Mouse (Mus musculus) CH12.LX (cell line): ENCODE data around the gene Qprt. TPM values are rescaled to one million over a fixed set of nuclear protein-coding genes. Genes with fewer than 3 reads are reported as not detected.

ENCODE experiments used
- DNase-seq: peaks from one replicate; pipeline ENCODE4 v3.0.0-alpha.2; 2013; ENCODE audit errors: extremely low read depth
- H3K27ac ChIP-seq: 2 replicates; pipeline ENCODE4 v1.5.1; 2012; ENCODE audit warnings: low read depth, mild to moderate bottlenecking, control low read depth, moderate library complexity; ENCODE audit not compliant: insufficient read depth
- H3K27me3 ChIP-seq: replicated peaks from 2 replicates; pipeline ENCODE3; 2012; ENCODE audit warnings: inconsistent platforms
- H3K36me3 ChIP-seq, 2 experiments: replicated peaks in 1 of 2; 2 replicates each; pipeline versions ENCODE3 to v1.6.1; 2012; ENCODE audit warnings: inconsistent platforms in 1 of 2, low read length in 1 of 2, mild to moderate bottlenecking in 1 of 2, mixed read lengths in 1 of 2, moderate library complexity in 1 of 2; ENCODE audit not compliant: control insufficient read depth in 1 of 2, insufficient read depth in 1 of 2
- H3K4me1 ChIP-seq, 2 experiments: 2 replicates each; pipeline ENCODE4 v1.6.1; 2012; ENCODE audit warnings: inconsistent platforms in 1 of 2, moderate library complexity in 1 of 2; ENCODE audit not compliant: insufficient read depth in 2 of 2, control insufficient read depth in 1 of 2
- H3K4me2 ChIP-seq: 2 replicates; pipeline ENCODE4 v1.6.1; 2012; ENCODE audit warnings: low read depth, mild to moderate bottlenecking, control low read depth; ENCODE audit not compliant: poor library complexity, insufficient read depth, severe bottlenecking
- H3K4me3 ChIP-seq, 3 experiments: fragments of 150-350 bp in 1 of 3; sonication (generic) in 1 of 3; replicated peaks in 1 of 3; 2 replicates each; pipeline versions ENCODE3 to v1.5.1; 2011 to 2012; ENCODE audit warnings: low read depth in 2 of 3, low read length in 2 of 3, mild to moderate bottlenecking in 2 of 3, moderate library complexity in 2 of 3, control low read depth in 1 of 3, improper control_type of control experiment in 1 of 3, inconsistent platforms in 1 of 3, mixed read lengths in 1 of 3; ENCODE audit not compliant: poor library complexity in 1 of 3
- H3K79me2 ChIP-seq: replicated peaks from 2 replicates; pipeline ENCODE4 v1.6.1; 2012; ENCODE audit warnings: mild to moderate bottlenecking, moderate library complexity; ENCODE audit not compliant: control insufficient read depth, poor library complexity, insufficient read depth, severe bottlenecking; ENCODE audit errors: extremely low read depth
- H3K9ac ChIP-seq: 2 replicates; pipeline ENCODE4 v1.6.1; 2012; ENCODE audit warnings: low read depth, mild to moderate bottlenecking, control low read depth, moderate library complexity; ENCODE audit not compliant: insufficient read depth
- H3K9me3 ChIP-seq: replicated peaks from 2 replicates; pipeline ENCODE3; 2012; ENCODE audit warnings: low read length, inconsistent platforms, mixed read lengths
- BHLHE40 ChIP-seq: IDR thresholded peaks from 2 replicates; pipeline ENCODE4 v1.6.1; 2011; ENCODE audit warnings: mild to moderate bottlenecking, low read depth, low read length, improper control_type of control experiment
- CHD2 ChIP-seq: IDR thresholded peaks from 2 replicates; pipeline ENCODE4 v1.6.1; 2011; ENCODE audit warnings: low read length, improper control_type of control experiment
- CTCF ChIP-seq, 2 experiments: IDR thresholded peaks in 1 of 2; conservative IDR thresholded peaks in 1 of 2; 2 replicates each; pipeline ENCODE4 v1.5.1; 2011 to 2012; ENCODE audit warnings: low read depth in 2 of 2, low read length in 2 of 2, improper control_type of control experiment in 1 of 2, inconsistent platforms in 1 of 2, mild to moderate bottlenecking in 1 of 2, moderate library complexity in 1 of 2
- E2F4 ChIP-seq: IDR thresholded peaks from 2 replicates; pipeline ENCODE4 v1.6.1; 2011; ENCODE audit warnings: low read depth, low read length, improper control_type of control experiment; ENCODE audit not compliant: insufficient replicate concordance
- GABPA ChIP-seq: IDR thresholded peaks from 2 replicates; pipeline ENCODE4 v1.6.1; 2012; ENCODE audit warnings: low read depth, low read length, improper control_type of control experiment, inconsistent platforms; ENCODE audit not compliant: insufficient replicate concordance
- HCFC1 ChIP-seq: IDR thresholded peaks from 2 replicates; pipeline ENCODE4 v1.6.1; 2012; ENCODE audit warnings: low read depth, mild to moderate bottlenecking, inconsistent platforms, low read length, improper control_type of control experiment
- JUND ChIP-seq: conservative IDR thresholded peaks from 2 replicates; pipeline ENCODE4 v1.6.1; 2011; ENCODE audit warnings: low read depth, low read length, improper control_type of control experiment
- KAT2A ChIP-seq: IDR thresholded peaks from 2 replicates; pipeline ENCODE4 v1.6.1; 2012; ENCODE audit warnings: low read length, improper control_type of control experiment, inconsistent platforms; ENCODE audit not compliant: insufficient replicate concordance
- MAZ ChIP-seq: IDR thresholded peaks from 2 replicates; pipeline ENCODE4 v1.6.1; 2012; ENCODE audit warnings: low read depth, mild to moderate bottlenecking, inconsistent platforms, low read length, improper control_type of control experiment, moderate library complexity
- MEF2A ChIP-seq: IDR thresholded peaks from 2 replicates; pipeline ENCODE4 v1.6.1; 2014; ENCODE audit warnings: low read depth, mild to moderate bottlenecking, inconsistent platforms, low read length, improper control_type of control experiment, borderline replicate concordance
- NRF1 ChIP-seq: IDR thresholded peaks from 2 replicates; pipeline ENCODE4 v1.6.1; 2014; ENCODE audit warnings: low read depth, mild to moderate bottlenecking, inconsistent platforms, low read length, improper control_type of control experiment, moderate library complexity
- PAX5 ChIP-seq: IDR thresholded peaks from 2 replicates; pipeline ENCODE4 v1.6.1; 2012; ENCODE audit warnings: low read length, inconsistent platforms, mixed read lengths
- POLR2A ChIP-seq: IDR thresholded peaks from 2 replicates; pipeline ENCODE4 v1.6.1; 2011; ENCODE audit warnings: low read depth, mild to moderate bottlenecking, improper control_type of control experiment, low read length
- POLR2AphosphoS2 ChIP-seq: IDR thresholded peaks from 2 replicates; pipeline ENCODE4 v1.6.1; 2011; ENCODE audit warnings: low read depth, low read length, improper control_type of control experiment
- SIN3A ChIP-seq: IDR thresholded peaks from 2 replicates; pipeline ENCODE4 v1.6.1; 2012; ENCODE audit warnings: low read length, improper control_type of control experiment, inconsistent platforms
- SMC3 ChIP-seq: IDR thresholded peaks from 2 replicates; pipeline ENCODE4 v1.6.1; 2011; ENCODE audit warnings: low read depth, low read length, improper control_type of control experiment
- TBP ChIP-seq: conservative IDR thresholded peaks from 2 replicates; pipeline ENCODE4 v1.6.1; 2011; ENCODE audit warnings: low read depth, low read length, improper control_type of control experiment
- TCF12 ChIP-seq: IDR thresholded peaks from 2 replicates; pipeline ENCODE4 v1.6.1; 2014; ENCODE audit warnings: low read depth, mild to moderate bottlenecking, inconsistent platforms, low read length, improper control_type of control experiment
- USF1 ChIP-seq: IDR thresholded peaks from 2 replicates; pipeline ENCODE4 v1.6.1; 2014; ENCODE audit warnings: low read depth, mild to moderate bottlenecking, inconsistent platforms, low read length, improper control_type of control experiment
- ZC3H11A ChIP-seq: IDR thresholded peaks from 2 replicates; pipeline ENCODE4 v1.6.1; 2012; ENCODE audit warnings: low read depth, mild to moderate bottlenecking, inconsistent platforms, low read length, improper control_type of control experiment
- ZNF384 ChIP-seq: IDR thresholded peaks from 2 replicates; pipeline ENCODE4 v1.6.1; 2012; ENCODE audit warnings: low read depth, low read length, improper control_type of control experiment, inconsistent platforms
- dilution Hi-C: fragments of 300-500 bp; cut with MboI; formaldehyde crosslinking; loops from 2 replicates; pipeline ENCODE4 v1.14.3; 2020; ENCODE audit warnings: low sequenced_read_pairs; ENCODE audit not compliant: extremely low pct_unique_long_range_greater_than_20kb, extremely low pct_ligation_motif_present
- in situ Hi-C: fragments of 300-500 bp; cut with MboI; formaldehyde crosslinking; loops from 3 replicates; pipeline ENCODE4 v1.14.3; 2019; ENCODE audit warnings: low sequenced_read_pairs, low pct_ligation_motif_present, low pct_unique_long_range_greater_than_20kb, mixed read lengths
- polyA plus RNA-seq: library from polyadenylated mRNA; unstranded; fragments of >175 nt; gene quantifications from 2 replicates; pipeline ENCODE4 v1.2.1, GENCODE M21; 2012; ENCODE audit warnings: low read depth; ENCODE audit not compliant: insufficient read length
- total RNA-seq, 2 experiments: library from RNA; depleted of rRNA; stranded (reverse); fragments of 300-350 nt in 1 of 2; fragments of >200 nt in 1 of 2; gene quantifications; 2 replicates each; pipeline ENCODE4 v1.2.3; 2012 to 2014

The Qprt gene
- total and polyA plus RNA-seq, 3 experiments, result 0.14 to 0.30 TPM; not detected in 1

DNA sequence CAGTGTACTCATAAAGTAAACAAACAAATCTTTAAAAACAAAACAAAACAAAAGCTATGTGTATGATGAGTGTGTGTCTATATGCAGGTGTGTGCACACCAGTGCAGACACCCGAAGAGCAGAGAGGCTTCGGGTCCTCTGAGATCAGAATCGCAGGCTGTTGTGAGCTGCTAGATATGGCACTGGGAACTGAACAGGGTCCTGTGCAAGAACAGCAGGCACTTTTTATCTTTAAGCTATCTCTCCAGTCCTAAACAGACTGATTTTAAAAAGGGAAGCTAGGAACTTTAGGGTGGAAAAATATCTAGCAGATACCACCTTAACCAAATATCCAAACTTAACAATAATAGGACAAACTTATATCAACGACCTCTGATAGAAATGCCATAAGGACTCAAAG is 20.6 kb upstream of the Qprt start:
- peaks cover 5 to 19% of the 10 kb centered on the region in 2 experiments for H3K4me1 ChIP-seq
- no peak for DNase-seq
- H3K27ac ChIP-seq, result no peak overlapping the region
- in situ Hi-C loops, result no loop called here
- dilution Hi-C loops, result no loop called here
- H3K27me3 ChIP-seq, result no peaks in the 10 kb centered on the region
- H3K36me3 ChIP-seq, result no peaks in the 10 kb centered on the region
- TF ChIP-seq MAZ (no peak), TCF12 (no peak), E2F4 (no peak), SMC3 (no peak)
- no peaks in the 10 kb centered on the region for H3K9me3 ChIP-seq
- H3K4me3 ChIP-seq, result no peak overlapping the region
- H3K79me2 ChIP-seq, result no peaks in the 10 kb centered on the region
- no peak overlapping the region for H3K9ac ChIP-seq
- H3K4me2 ChIP-seq, result no peak overlapping the region

DNA sequence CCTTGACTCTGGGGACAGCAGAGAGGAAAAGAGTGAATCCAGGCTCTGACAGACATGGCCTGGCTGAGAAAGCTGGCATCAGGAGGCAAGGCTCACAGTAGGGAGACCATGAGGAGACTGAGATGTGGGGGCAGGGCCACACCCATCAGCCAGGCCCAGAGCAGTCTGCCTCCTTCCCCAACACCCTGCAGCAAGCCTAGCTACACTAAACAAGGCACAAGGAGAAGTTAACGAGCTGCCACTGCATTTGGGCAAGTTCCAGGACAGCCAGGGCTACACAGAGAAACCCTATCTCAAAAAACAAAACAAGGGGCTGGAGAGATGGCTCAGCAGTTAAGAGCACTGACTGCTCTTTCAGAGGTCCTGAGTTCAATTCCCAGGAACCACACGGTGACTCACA is 20.2 kb upstream of the Qprt start:
- dilution Hi-C loops, result no loop called here
- Histone ChIP-seq H3K9me3 (no peaks in the 10 kb centered on the region), H3K27ac (no peak overlapping the region), H3K4me2 (no peak overlapping the region), H3K9ac (no peak overlapping the region), H3K36me3 (no peaks in the 10 kb centered on the region), H3K27me3 (no peaks in the 10 kb centered on the region), H3K79me2 (no peaks in the 10 kb centered on the region), H3K4me3 (no peak overlapping the region), H3K4me1 (peaks cover 5 to 23% of the 10 kb centered on the region in 2 experiments)
- DNase-seq, result no peak
- in situ Hi-C loops, result no loop called here
- TF ChIP-seq TCF12 (no peak), PAX5 (no peak), POLR2AphosphoS2 (no peak), SMC3 (no peak), BHLHE40 (no peak), JUND (no peak), HCFC1 (no peak), ZC3H11A (no peak), CTCF (conservative IDR thresholded peaks at IDR 0.05 in 1 of 2, IDR thresholded peaks at IDR 0.05 in 1 of 2; ENCODE audit: low read depth in 2 of 2, low read length in 2 of 2) (no peak), NRF1 (no peak), KAT2A (no peak), USF1 (no peak), TBP (no peak), ZNF384 (no peak), POLR2A (no peak), SIN3A (no peak), CHD2 (no peak), MEF2A (no peak), GABPA (no peak)
